ENCODE assay signal across 8 mouse cellular contexts in the genomic region with DNA sequence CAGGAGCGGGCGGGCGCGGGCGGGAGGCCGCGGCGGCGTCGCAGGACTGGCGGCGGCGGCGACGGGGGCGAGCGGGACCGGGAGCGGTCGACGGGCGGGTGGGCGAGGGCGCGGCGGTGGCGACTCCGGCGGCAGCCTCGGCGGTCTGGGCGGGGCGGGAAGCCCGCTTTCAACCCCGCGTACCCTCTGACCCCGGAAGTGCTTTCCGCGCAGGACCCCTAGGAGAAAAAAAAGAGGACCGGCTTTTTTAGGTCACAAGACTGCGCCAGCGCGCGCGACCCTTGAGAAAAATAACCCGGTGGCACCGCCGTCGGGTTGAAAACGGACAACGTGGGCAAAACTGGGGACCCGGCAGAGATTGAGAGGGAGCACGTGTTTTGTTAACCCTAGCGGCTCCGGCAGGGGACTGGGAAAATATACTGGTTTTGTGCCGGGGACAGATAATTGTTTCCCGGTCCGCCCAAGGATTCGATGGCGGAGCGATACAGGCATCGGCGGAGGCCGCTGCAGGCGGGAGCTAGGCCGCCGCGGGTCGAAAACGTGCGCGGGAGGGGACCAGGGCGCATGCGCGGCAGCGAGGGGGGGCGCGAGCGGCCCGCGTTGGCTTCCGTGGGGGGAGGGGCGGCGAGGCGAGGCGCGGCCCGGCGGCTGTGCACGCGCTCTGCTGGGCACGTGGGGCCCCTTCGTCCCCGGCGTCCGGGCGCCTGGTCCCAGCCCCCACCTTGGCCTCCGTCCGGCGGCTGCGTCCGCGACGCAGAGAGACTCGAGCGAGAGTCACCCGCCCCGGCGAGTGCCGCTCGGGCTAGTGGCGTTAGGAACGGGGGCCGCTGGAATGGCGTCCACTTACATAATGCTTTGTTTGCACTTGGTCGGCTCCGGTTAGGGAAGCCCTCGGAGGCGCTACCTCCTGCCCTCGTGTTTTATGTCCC. TPM values are rescaled to one million over a fixed set of nuclear protein-coding genes. Genes with fewer than 3 reads are reported as not detected.
DNase-seq lines count a peak whose midpoint lies in the region; ATAC-seq and TF ChIP-seq lines count a peak whose summit lies in the region.

TSS of gene Pcbp1 (minus strand) at position 290 of the 929 bp plus-strand sequence.

- H3K9ac ChIP-seq in embryonic facial prominence, embryonic 15.5 days: peak within 1 kb of the TSS; percentile 95
- peak within 1 kb of the TSS; percentile 98 for H3K9ac ChIP-seq in kidney, embryonic 14.5 days (ENCODE audit: low read depth, low read length)
- H3K9ac ChIP-seq in limb, embryonic 15.5 days: peak within 1 kb of the TSS; percentile 95

- H3K9me3 ChIP-seq in embryonic facial prominence, embryonic 15.5 days (replicated peaks): no peaks in the 10 kb centered on the region
- H3K9me3 ChIP-seq in kidney, embryonic 14.5 days (ENCODE audit: control insufficient read depth, low read length): no peaks in the 10 kb centered on the region
- no peaks in the 10 kb centered on the region for H3K9me3 ChIP-seq in limb, embryonic 15.5 days

- TF ChIP-seq CTCF in bone marrow, adult 2 months (IDR thresholded peaks at IDR 0.05; ENCODE audit: control insufficient read depth, insufficient read depth, low read length): no peak

- no peaks in the 10 kb centered on the region for H3K27me3 ChIP-seq in embryonic facial prominence, embryonic 15.5 days
- H3K27me3 ChIP-seq in kidney, embryonic 14.5 days (ENCODE audit: control insufficient read depth, insufficient read depth, low read length): no peaks in the 10 kb centered on the region
- no peaks in the 10 kb centered on the region for H3K27me3 ChIP-seq in limb, embryonic 15.5 days

- peak within 1 kb of the TSS; percentile 99 for H3K4me3 ChIP-seq in bone marrow, adult 2 months (replicated peaks; ENCODE audit: control insufficient read depth, low read depth, low read length)
- peak within 1 kb of the TSS; percentile 86 for H3K4me3 ChIP-seq in embryonic facial prominence, embryonic 15.5 days (replicated peaks)
- H3K4me3 ChIP-seq in kidney, embryonic 14.5 days (ENCODE audit: low read length): peak within 1 kb of the TSS; percentile 71
- H3K4me3 ChIP-seq in limb, embryonic 15.5 days: peak within 1 kb of the TSS; percentile 81

- WGBS in bone marrow, adult 2 months: under 1% methylated on average over 105 of the region's 120 CpGs
- under 1% methylated on average over 93 of the region's 120 CpGs for WGBS in embryonic facial prominence, embryonic 15.5 days
- under 1% methylated on average over 80 of the region's 120 CpGs for WGBS in kidney, embryonic 14.5 days
- under 1% methylated on average over 84 of the region's 120 CpGs for WGBS in limb, embryonic 15.5 days

- peak within 1 kb of the TSS; percentile 99 for H3K27ac ChIP-seq in bone marrow, adult 2 months (ENCODE audit: control insufficient read depth, insufficient read depth, low read depth, low read length, poor library complexity)
- peak within 1 kb of the TSS; percentile 100 for H3K27ac ChIP-seq in embryonic facial prominence, embryonic 15.5 days (replicated peaks)
- H3K27ac ChIP-seq in kidney, embryonic 14.5 days (ENCODE audit: low read depth, low read length): peak within 1 kb of the TSS; percentile 100
- peak within 1 kb of the TSS; percentile 100 for H3K27ac ChIP-seq in limb, embryonic 15.5 days

- peak; percentile 96 for DNase-seq in 416B (ENCODE audit: low read depth)
- peak; percentile 95 for DNase-seq in heart, adult 9 months (ENCODE audit: low spot score in 2 of 2)
- peak; percentile 81 to 94 for DNase-seq in monocyte, adult 2 months (ENCODE audit: low read depth in 1 of 2, low spot score in 2 of 2)
- peak; percentile 92 to 93 for DNase-seq in spleen, postnatal 36 days (ENCODE audit: low spot score in 2 of 2)

- TF ChIP-seq POLR2A in bone marrow, adult 2 months (IDR thresholded peaks at IDR 0.05; ENCODE audit: borderline replicate concordance, control insufficient read depth, low read depth, low read length): peak; percentile 68; the same call in 1 of the 2 replicates

- peaks cover 15% of the 10 kb centered on the region; the same call in 1 of the 2 replicates for H3K36me3 ChIP-seq in embryonic facial prominence, embryonic 15.5 days
- H3K36me3 ChIP-seq in kidney, embryonic 14.5 days (ENCODE audit: control insufficient read depth, insufficient read depth, low read length): peaks cover 23% of the 10 kb centered on the region
- peaks cover 16% of the 10 kb centered on the region for H3K36me3 ChIP-seq in limb, embryonic 15.5 days

- peaks cover 1% of the 10 kb centered on the region; the same call in 1 of the 2 replicates for H3K4me1 ChIP-seq in bone marrow, adult 2 months (ENCODE audit: control insufficient read depth, insufficient read depth, low read length)
- peaks cover 19% of the 10 kb centered on the region for H3K4me1 ChIP-seq in embryonic facial prominence, embryonic 15.5 days
- H3K4me1 ChIP-seq in kidney, embryonic 14.5 days (ENCODE audit: control insufficient read depth, insufficient read depth, low read length): peaks cover 15% of the 10 kb centered on the region; the same call in 1 of the 2 replicates
- peaks cover 21% of the 10 kb centered on the region for H3K4me1 ChIP-seq in limb, embryonic 15.5 days

- peak within 1 kb of the TSS; percentile 64 for H3K4me2 ChIP-seq in embryonic facial prominence, embryonic 15.5 days (replicated peaks)
- peak within 1 kb of the TSS; percentile 83 for H3K4me2 ChIP-seq in kidney, embryonic 14.5 days (replicated peaks; ENCODE audit: low read depth, low read length)
- peak within 1 kb of the TSS; percentile 59 for H3K4me2 ChIP-seq in limb, embryonic 15.5 days

- peak; percentile 86 for ATAC-seq in embryonic facial prominence, embryonic 15.5 days (ENCODE audit: insufficient number of reproducible peaks, low FRiP score, low TSS enrichment, low read depth)
- peak; percentile 85 for ATAC-seq in kidney, embryonic 14.5 days (ENCODE audit: low FRiP score, low TSS enrichment)
- peak; percentile 84 for ATAC-seq in limb, embryonic 15.5 days (ENCODE audit: insufficient number of reproducible peaks, low FRiP score, low TSS enrichment, low read depth)

RNA-seq across cellular contexts. Expression of gene Pcbp1, which starts in this region (rescaled TPM):
- polyA plus RNA-seq in bone marrow, adult 2 months (2011; ENCODE audit: insufficient read depth, insufficient read length, low replicate concordance, missing spikeins): 52.9 and 86.3 TPM in 2 replicates
- 497 and 506 TPM in 2 replicates for polyA plus RNA-seq in embryonic facial prominence, embryonic 15.5 days (2015; fragmentation: Nextera tagmentation; extraction: Ambion mirVana)
- polyA plus RNA-seq in kidney, embryonic 14.5 days (2014; fragmentation: Nextera tagmentation; extraction: Ambion mirVana): 475 and 492 TPM in 2 replicates
- polyA plus RNA-seq in limb, embryonic 15.5 days (2015; fragmentation: Nextera tagmentation; extraction: Ambion mirVana): 456 and 462 TPM in 2 replicates

Comparison
In these comparisons a context has a peak if more than half of its experiments do, and no peak if none do; other contexts are left out.
1. Peak in every context shown above with its lines: DNase-seq, ATAC-seq, H3K4me3 ChIP-seq and H3K27ac ChIP-seq.